Mouse (Mus musculus) liver, adult (tissue): Measurements from ENCODE around the gene Muc15.

Experiments used
- GATA4 ChIP-seq: IDR thresholded peaks from 2 replicates; pipeline ENCODE4 v1.6.1; 2014; ENCODE audit warnings: mild to moderate bottlenecking, low read length; ENCODE audit not compliant: insufficient replicate concordance

The Muc15 gene

DNA sequence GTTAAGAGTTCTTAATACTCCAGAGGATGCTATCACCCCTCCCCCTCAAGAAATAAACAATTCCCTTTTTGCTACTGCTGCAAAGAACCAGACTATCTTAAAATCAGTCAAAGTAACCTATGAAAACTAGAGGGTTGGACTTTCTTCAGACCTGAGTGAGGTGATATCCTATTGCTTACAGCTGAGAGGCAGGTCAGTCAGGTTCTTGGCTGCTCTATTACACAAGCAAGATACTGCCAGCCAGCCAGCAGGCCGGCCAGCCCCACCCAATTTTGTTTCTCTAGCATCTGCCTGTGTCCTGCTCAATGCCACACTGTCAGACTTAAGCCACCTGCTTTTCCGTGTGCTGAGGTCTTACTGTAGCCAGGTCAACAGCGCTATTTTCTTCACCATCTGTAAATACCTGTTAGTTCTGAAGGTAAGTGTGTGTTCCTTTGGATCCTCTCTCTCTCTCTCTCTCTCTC lies at the start of gene Muc15:
Gene Muc15 (plus strand): TSS at position 51 of the 464 bp plus-strand sequence.
- TF ChIP-seq GATA4: no peak

DNA sequence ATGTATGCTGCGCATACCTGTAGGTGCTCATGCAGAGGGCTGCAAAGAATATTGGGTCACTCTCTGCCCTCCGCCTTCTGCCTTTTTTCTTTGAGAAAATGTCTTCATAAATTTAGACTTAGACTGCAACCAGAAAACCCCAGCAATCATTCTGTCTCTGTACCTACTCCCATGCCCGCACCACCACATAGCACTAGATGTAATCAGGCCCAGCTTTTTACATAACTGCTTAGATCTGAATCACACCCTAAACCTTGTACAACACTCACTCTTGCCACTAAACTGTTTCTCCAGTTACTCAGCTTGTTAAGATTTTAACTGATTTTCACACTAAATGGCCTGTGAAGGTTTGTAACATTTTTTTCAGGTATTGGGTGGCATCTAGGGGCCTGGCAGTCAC lies 11.7 kb upstream of the Muc15 start:
- TF ChIP-seq GATA4: no peak

DNA sequence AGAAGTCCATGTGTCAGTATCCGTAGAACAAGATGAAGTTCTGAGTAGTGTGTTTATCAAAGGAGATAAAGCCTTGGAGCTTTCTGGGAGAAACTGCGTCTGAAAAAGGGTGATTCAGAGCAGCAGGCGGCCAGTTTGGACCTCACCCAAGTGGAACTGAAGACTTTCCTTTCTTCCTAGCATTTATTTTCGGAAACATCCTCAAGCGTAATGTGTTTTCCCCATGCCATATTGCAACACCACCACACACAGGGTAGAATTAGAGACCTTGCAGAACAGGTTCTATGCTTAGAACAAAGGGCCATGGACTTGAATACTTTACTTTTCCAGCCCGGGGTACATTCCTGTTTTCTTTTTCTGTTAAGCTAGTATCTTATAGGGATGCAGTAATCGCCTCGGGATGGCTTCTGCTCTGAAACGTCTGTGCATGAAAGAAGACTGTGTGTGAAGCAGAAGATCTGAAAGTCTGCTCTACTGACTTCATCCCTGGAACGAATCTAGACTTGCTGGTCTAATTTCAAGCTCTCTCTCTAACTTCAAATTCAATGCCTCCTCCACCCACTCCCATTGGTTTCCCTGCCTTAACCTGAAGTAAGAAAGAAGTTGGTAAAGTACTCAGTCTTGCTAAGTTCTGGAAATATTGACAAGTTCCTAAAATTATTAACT lies 11.0 kb upstream of the Muc15 start:
- TF ChIP-seq GATA4: no peak

DNA sequence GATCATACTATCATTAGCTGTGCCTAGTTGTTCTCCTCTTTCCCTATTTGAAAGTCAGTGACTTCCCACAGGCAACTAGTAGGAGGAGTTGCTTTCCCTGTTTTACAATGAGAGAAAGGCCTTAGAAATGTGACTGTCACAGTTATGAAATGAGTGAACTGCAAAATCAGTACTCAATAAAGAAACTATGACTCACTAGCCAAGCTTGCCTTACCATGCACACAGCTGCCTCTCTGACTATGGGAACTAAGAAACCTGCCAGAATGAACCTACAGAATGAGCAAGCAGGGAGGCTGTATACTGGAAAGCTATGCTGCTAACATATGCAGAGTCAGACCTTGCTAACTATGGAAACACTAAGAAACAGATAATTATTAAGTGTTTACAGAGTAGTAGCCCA lies 2.1 kb upstream of the Muc15 start:
- no peak for TF ChIP-seq GATA4

DNA sequence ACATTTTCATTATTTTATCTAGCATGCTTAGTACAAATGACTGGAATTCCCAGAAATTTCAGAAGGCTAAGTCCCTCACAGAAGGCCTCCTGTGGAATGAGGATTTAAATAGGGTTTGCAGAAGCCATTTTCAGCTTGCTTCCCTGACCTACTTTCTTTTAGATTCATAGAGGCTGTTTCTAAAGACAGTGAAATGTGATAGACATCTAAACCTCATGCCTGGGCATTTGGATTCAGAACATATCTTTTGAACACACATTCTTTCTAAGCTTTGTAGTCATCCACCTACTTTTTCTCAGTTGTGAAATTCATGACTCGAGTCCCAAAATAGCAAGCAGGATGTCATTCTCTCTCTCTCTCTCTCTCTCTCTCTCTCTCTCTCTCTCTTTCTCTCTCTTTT lies 1.1 kb downstream of the Muc15 start:
- no peak for TF ChIP-seq GATA4

DNA sequence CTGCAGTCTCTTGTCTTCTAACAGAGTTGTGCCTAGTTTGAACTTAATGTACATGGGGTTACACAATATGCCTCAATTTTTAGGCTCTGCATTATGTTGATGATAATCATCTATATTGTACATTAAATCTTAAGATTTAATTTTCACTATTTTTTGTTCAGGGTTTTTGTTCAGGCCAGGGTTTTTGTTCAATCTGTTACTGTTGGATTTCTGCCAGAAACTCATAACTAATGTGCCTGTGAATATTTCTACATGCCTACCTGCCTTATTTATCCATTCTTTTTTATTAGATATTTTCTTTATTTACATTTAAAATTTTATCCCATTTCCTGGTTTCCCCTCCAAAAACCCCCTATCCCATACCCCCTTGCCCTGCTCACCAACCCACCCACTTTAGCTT lies 5.0 kb downstream of the Muc15 start:
- no peak for TF ChIP-seq GATA4

DNA sequence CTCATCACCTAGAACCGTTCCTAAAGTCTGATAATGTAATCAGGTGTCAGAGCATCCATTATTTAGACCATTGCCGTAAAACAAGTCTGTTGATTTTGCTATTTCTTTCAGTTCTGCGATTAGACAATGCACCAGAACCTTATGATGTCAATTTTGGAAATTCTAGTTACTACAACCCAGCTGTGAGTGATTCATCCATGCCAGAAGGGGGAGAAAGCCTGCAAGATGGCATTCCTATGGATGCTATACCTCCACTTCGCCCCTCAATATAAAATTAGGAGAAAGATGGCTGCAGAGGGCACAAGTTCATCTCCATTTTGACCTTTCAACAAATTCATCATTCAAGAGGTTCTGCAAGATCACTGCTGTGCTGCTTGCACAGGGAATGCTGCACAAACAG lies 16.1 kb downstream of the Muc15 start:
- no peak for TF ChIP-seq GATA4

DNA sequence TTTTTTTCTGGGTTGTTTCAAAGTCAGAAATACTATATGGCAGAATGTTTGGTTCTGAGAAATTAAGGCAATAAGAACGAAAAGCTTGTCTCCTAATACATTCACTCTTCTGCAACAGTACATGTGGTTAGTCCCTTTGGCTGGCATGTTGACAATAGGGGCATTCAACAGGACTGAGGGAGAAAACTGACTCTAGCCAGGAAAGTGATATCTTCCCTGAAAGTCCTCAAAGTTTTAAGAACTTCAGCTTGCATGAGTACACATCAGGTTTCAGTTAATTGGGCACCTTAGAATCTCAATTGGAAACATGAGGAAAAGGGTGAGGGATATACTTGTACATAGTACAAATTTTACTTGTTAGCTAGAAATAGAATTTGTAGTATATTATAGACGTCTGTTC lies 16.8 kb downstream of the Muc15 start:
- TF ChIP-seq GATA4: no peak

DNA sequence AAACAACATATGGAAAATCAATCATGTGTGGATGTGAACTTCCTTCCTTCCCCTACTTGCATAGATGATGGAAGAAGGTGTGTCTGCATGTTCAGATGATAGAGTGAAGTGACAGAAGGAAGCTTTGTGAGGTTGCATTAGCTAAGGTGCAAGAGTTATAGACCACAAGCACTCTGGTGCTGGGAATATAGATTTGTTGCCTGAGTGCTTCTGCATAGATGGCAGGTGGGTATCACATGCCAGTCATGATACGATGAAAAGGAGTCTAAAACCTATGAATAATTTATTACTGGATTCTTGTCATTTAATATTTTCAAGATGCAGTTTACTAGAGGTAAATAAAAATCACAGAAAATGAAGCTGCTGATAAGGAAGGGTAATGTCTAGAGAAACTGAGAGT lies 18.6 kb downstream of the Muc15 start:
- no peak for TF ChIP-seq GATA4

DNA sequence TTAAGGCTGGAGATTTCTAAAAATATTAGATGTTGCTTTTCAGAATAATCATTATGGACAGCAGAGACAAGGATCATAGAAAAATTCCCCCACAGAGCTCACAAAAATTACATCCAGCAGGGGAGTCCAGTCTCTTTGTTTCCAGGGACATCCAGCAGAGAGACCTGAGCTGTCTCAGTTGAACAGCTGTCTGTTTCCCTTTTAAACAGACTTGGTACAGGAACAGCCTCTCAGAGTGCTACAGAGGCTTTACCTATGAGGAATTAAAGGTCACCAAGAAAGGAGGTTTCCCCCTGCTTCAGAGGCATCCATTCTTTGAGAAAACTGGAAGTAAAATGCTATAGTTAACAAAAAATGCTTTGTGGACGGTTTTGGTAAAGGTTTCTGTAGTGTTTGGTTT lies 19.4 kb downstream of the Muc15 start:
- no peak for TF ChIP-seq GATA4

DNA sequence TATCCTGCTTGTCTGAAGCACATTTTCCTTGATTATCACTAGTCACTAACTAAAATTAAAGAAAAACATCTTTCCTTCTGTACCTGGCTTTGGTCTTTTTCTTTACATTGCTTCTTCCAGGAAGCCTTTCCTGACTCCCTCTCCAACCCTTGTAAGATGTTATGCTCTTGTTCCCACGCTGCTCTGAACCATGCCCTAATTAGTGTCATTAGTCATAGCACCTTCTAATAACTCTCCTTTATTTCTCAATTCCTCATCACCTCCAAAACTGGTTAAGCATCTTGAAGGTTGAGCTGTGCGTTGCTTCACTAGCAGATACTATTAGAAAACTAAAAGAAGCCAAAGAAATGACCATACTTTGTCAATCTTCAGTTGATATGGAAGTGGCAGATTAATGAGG lies 36.4 kb downstream of the Muc15 start:
- no peak for TF ChIP-seq GATA4

DNA sequence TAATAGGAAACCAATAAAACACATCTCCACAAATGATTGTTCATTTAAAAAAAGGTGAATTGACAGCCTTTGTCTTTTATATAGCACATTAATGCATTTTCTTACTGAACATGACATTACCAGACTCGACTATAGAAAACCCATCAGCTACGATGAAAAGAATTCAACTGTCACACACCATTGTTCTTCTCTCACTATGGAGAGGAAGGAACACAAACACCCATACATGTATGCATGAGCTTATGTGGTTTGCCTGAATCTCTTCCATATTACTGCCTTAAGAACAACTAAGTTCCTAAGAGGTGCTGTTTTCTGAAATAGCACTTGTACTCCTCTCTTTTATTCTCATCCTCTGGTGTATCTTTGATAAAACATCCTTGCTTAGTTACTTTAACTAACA lies 38.3 kb downstream of the Muc15 start:
- no peak for TF ChIP-seq GATA4

DNA sequence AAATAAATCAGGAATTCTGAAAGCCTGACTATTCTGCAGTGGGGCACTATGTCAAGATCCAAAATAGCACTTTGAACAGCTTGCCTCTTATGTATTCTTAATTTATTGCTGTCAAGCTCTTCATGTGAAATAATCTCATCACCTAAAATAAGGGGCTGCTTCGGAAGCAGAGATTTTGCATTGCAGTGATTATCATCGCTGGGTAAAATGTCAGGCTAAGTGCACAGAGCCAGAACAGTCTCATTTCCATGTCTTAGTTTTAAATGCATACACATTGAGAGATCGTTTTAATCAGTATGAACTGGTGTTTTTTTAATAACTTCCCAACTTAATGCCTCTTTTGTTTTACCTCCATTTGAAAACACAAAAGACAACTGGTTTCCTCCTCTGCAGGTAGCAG lies 66.3 kb downstream of the Muc15 start:
- TF ChIP-seq GATA4: no peak
